Mouse (Mus musculus) cerebellum, adult 11-12 months (tissue): Measurements from ENCODE around the gene Maea.
"Not testable (repeated sequence)": the region's sequence is repeated elsewhere in the genome, so short reads cannot be mapped to it uniquely, and the experiment has no call there.

Experiments used
- DNase-seq: peaks from one replicate; pipeline ENCODE4 v3.0.0; 2022

Gene Maea

DNA sequence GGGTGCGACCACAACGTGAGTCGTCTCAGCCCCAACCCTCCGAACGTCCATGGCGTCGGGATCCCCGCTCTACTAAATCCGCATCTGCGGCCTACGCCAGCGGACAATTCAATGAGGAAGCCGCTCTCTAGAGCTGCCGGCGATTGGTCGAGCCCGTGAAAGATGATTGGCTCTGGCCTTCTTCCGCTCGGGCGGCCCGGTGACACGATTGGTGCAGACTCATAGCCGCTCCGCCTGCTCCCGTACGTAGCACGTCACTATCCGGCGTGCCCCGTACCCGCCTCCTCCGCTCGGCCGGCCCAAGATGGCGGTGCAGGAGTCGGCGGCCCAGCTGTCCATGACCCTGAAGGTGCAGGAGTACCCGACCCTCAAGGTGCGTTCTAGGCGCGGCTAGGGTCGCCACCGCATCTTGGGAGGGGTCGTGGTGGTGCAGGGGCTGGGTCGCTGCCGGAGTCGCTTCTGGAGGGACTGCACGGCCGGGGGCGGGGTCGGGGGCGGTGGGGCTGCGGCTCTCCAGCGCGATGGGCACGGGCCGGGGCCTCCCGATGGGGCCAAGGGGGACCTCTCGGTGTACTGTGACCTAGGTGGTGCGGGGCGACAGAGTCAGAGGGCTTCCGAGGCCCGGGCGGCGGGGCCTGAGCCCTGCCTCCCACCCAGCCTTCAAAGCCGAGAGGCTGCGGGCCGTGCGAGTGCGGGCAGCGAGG, at the start of gene Maea:
Gene Maea, plus strand, starts transcription at position 237 of the 704 bp plus-strand sequence.
- peak; percentile 97 for DNase-seq

DNA sequence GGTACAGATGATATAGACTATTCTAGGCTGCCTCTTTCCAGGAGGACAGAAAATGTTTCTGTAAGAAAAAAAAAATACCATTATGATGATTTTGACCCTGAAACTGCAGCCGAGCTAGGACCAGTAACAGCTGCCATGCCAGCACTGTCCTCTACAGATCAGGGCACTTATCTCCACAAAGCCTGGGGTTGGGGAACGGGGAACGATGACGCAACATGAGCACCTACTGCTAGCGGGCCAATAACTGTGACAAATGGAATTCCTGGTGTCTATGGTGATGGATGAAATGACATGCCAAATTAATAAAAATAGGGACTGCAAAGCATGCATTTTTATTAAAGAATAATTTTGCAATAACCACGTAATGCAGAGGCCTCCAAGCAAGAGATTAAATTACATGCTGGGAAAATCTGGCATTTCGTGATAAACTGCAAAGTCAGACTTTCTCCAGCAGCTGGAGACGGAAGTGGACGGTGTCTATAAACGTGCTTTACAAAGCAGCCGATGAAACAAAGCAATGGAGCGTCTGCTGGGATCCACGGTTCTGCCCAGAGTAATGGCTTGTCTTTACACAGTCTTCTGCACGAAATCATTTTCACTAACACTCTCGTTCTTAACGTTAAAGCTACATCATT, 41.4 kb upstream of the Maea start:
- DNase-seq, result no peak

DNA sequence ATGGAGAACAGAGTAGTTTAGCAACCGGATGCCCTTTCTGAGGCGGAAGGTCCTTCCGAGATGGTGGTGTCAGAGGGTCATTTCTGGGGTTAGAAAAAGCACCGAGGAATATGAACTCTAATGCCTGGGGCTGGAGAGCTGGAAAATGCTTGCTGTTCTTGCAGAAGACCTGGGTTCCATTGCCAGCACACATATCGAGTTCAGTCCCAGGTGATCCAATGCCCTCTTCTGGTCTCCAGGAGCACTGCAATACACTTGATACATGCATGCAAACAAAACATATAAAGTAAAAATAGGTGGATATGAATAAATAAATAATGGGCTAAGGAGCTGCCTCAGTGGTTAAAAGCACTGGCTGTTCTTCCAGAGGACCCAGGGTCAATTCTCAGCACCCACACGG, 38.1 kb upstream of the Maea start:
- no peak for DNase-seq

DNA sequence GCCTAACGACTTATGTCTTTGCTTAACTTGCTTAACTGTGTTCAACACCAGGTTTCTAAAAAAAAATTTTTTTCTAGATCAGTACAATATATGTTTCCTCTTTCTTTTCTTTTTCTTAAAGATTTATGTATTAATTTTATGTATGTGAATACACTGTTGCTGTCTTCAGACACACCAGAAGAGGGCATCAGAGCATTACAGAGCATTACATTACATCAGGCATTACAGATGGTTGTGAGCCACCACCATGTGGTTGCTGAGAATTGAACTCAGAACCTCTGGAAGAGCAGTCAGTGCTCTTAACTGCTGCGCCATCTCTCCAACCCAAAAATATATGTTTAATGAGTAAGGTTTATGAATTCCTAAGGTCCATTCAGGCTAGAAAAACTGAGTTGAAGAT, 33.5 kb upstream of the Maea start:
- DNase-seq, result no peak

DNA sequence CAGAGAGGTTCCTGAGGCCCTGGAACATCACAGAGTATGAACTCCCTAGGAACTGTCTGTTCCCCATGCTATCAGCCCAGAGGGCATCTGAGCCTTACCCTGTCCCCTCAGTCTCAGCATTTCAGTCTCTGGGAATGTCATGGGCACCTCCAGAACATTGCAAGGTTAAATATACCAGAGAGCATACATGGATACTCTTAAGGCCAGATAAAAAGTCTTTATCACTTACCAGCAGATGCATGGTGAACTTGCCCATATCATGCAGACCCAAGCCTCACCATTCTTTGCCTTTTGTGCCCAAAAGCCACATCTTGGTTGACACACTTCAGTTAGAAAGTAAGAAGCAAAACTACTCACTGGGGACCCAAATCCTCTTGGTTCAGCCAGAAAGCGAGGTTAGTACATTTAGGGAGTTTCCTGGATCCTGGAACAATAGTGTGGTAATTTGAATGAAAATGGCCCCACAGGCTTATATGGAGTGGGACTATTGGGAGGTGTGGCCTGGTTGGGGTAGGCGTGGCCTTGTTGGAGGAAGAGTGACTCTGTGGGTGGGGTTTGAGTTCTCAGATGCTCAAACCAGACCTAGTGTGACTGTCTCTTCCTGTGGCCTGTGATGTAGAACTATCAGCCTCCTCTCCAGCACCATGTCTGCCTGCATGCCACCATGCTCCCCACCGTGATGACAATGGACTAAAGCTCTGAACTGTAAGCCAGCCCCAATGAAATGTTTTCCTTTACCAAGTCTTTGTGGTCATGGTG, 24.4 kb upstream of the Maea start:
- no peak for DNase-seq

DNA sequence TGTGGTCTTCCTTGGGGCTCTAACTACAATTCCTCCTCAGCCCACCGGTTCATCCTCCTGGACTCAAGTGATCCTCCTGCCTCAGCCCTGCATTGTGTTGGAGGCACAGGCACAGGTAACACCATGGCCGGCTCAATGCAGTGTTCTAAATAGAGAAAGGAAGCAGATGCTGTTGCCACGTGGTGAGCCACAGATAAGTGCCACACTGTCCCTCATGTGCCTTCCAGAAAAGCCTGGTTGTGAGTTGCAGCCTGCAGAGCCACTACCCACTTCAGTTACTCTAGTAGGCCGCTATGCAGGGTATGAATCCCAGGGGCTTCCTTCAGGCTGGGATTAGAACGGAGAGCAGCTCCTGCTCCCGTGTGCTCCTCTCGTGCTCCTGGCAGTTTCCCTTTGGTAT, 23.1 kb upstream of the Maea start:
- no peak for DNase-seq

DNA sequence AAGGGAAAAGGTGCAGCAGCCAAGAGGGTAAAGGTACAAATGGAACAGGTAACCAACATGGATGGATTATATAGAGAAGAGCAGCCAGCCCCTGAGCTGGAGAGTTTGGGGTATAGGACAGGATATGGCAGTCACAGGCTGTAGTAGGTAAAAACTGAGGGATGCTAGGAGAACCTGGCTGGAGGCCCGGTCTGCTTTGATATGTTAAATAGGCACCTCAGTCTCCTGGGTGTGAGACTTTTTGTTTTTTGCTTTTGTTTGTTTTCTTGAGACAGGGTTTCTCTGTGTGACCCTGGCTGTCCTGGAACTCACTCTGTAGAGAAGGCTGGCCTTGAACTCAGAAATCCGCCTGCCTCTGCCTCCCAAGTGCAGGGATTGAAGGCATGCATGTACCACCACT, 10.8 kb upstream of the Maea start:
- DNase-seq, result no peak

DNA sequence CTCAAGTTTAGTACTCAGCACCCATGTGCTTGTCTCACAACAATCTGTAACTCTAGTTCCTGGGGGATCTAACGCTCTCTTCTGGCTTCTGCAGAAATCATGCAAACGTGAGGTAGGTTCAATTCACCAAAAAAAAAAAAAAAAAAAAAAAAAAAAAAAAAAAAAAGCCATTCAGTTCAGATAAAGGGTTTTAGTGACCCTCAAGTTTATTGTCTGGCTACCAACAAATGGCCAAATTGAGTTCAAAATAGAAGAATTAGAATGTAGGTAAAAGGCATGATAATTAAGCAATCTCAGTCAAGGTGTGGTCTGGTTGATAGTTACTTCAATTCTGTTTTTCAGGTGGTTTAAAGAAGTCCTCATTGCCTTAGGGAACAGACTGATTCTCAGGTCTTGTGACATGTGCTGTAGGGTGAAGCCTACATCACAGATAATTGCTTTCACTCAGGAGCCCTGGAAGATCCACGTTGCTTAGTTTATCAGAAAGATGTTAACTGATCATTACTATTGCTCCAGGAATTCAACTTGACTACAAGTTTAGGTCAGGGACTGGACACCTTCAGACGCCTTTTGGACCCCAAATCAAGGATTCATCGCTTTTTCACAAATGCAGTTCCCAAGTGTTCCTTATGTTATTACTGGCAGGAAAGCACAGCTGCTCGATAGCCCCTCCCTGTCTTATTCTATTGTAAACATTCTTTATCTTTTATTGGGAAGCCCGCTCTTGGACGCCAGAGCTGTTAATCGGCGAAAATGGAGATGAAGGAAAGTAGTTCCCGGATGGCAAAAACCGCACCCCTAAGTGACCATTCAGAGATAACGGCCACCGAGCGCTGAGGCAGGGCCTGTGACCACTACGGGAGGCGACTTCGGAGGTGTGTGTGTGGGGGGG, 682 bp upstream of the Maea start:
- DNase-seq, result no peak

DNA sequence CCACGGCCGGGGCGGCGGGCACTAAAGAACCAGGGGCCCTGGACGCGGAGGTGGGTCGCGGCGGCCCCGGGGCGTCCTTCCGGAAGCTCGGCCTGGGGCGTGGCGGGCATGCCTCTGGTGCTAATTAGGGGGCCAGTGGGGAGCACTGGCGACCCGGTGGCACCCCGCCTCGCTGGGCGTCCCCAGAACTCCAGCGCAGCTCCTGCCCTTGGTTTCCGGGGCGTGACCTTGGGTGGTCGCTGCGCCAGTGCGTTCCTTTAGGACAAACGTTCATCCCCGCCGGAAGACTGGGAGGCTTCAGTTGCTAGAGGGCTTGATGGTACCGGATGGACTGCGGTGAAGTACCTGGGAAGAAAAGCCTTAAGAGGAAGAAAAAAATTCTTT, 660 bp downstream of the Maea start:
- no peak for DNase-seq

DNA sequence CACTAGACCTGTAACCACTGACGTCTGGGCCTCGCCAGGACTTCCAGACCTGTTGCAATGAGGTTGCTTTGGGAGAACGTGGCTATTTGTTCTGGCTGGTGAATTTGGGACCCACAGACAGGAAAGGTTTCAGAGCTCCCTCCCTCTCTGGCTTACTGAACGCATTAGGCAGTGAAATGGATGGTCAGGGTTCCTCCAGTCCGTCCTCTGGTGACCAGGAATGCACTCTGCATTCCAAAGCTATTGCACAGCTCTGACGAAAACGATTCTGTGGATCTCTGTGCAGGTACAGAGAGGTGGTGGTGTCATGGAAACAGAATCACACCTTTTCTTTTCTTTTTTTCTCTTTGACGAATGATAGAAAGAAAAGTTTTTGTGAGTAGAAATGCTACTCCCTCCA, 1.9 kb downstream of the Maea start:
- no peak for DNase-seq

DNA sequence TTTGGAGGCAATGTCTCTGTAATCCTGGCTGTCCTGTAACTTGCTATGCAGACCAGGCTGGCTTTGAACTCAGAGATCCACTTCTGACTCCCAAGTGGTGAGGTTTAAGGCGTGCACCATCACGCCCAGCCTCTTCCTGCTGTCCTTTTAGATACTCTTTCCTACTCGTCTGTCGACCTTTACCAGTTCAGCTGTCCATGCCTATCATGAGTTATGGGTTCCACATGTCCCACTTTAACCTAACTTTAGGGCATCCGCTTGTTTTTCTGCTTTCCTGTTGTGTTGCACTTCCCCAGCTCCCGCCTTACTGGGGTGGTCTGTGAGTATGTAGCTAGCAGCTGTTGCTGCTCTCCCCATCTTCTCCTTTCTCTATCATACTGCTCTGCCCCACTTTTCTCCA, 5.9 kb downstream of the Maea start:
- DNase-seq, result no peak

DNA sequence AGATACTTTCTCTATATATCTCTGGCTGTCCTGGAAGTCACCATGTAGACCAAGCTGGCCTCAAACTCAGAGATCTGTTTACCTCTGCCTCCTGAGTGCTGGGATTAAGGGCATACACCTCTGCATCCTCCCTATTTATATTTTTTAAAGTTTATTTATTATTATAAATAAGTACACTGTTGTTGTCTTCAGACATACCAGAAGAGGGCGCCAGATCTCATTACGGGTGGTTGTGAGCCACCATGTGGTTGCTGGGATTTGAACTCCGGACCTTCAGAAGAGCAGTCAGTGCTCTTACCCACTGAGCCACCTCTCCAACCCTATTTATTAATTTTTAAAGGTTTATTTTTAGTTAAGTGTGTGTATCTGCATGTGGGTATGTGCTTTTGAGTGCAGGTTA, 6.9 kb downstream of the Maea start:
- DNase-seq, result not testable (repeated sequence)

DNA sequence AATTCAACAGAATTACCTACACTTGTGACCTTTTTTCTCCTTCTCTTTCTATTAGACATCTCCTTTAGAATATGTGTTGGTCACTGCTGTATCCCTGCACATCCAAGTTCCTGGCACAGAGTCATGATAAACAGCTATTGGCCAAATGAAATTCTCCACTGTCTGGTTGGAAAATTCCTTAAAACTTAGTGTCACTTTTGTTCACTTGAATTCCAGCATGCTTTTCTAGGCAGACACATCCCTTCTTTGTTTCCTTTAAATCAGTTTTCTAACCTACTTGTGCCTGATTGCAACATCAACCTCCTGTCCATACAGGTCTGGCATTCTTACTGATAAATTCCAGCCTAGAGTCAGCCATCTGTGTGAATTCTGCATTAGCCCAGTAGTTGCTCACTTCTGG, 7.5 kb downstream of the Maea start:
- DNase-seq, result no peak

DNA sequence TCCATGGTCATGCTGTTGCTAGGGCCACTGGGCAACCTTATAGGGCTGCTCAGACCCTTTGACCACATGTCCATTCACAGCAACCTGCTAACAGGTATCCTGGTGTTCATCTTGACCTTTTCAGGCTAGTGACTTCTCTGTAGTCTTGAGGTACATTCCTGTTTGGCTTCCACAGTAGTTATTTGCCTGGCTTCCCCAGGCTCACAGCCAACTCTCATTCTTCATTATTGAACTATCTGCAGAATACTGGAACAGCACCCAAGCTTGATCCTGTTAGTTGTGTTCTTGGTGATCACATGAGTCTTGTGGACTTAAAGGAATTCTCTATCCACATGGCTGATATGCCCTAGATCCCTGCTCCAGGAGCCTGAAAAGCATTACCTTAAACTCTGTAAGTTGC, 8.3 kb downstream of the Maea start:
- DNase-seq, result no peak

DNA sequence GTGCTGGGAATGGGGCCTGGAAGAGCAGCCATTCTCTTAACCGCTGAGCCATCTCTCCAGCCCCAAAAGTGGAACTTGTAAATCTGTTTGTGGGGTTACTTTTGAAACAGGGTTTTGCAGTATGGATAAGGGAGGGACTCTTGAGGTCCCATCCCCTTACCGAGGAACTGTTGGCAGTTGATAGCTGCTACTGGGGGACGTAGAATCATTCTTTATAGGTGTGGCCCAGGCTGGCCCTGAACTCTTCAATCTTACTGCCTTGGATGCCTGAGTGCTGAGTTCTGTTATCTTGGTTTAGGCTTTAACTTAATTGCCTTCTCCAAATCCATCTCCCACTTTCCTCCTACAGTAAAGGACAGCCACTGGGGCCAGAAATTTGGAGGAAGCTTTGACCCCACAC, 8.8 kb downstream of the Maea start:
- no peak for DNase-seq

DNA sequence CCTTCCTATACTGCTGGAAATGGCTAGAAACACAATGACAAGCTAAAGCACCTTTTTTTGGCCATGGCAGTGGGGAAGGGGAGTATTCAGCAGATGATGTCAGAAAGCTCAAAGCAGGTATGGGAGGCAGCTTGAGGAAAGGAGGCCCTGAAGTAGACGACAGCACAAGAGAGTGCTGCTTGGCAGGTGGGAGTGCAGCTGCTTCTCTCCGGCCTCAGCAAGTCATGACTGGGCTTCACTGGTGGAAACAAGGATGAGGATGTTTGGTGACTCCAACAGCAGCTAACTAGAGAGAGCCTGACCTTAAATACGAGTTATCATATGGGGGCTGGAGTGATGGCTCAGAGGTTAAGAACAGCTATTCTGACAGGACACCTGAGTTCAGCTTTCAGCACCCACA, 12.3 kb downstream of the Maea start:
- DNase-seq, result no peak

DNA sequence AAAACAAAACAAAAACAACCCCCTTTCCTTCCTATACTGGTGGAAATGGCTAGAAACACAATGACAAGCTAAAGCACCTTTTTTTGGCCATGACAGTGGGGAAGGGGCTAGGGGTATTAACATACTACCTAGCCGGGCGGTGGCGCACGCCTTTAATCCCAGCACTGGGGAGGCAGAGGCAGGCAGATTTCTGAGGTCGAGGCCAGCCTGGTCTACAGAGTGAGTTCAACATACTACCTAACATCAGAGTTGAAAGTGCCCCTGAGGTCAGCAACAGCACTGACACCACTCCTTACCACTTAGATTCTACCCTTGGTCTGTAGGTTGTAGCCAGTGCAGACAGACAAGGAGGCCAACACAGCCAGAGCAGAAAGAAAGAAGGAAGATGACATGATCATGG, 13.9 kb downstream of the Maea start:
- no peak for DNase-seq

DNA sequence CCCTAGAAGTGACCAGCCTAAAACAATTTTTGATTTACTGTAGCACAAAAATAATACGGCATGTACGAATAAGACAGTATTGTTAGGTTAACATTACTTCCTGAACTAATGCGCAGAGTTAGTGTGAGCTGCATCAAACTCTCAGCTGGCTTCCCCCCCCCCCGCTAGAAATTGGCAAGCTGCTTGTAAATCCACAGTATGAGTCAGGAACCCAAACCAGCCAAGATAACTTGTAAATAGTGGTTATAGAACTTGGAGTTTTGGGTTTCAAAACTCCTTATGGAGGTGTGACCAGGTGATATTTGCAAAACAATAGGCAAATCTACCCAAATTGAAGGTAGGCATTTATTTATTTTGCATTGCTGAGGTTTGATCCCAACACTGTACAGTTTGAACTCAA, 14.4 kb downstream of the Maea start:
- no peak for DNase-seq

DNA sequence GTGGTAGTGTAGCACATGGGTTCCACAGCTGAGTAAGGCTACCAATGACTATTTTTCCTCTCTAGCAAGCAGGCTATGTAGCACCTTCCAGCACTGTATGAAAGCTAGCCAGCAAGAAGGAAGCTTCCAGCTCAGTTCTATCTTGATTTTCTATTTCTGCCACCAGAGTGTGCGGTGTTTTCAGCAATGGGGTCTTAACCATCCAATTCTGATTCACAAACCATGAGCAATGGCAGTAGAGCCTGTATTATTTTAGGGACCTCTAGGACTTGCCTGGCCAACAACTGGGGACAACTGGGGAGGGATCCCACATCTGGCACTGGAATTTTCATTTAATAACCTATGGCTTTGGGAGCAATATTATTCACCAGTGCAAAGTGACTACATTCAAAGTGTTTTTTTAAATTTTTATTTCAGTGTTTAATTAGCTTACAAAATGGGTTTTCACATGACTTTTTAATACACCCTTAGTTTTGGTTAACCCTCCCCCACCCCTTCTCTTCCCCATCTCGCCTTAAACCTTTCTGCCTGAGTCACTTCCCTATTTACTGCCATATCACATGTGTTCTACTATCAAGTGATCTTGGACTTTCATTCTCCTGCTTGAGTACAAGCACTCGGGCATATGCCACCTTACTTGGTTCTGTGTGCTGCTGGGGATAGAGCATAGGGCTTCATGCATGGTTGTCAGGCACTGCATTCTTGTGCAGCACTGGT, 16.4 kb downstream of the Maea start:
- no peak for DNase-seq

DNA sequence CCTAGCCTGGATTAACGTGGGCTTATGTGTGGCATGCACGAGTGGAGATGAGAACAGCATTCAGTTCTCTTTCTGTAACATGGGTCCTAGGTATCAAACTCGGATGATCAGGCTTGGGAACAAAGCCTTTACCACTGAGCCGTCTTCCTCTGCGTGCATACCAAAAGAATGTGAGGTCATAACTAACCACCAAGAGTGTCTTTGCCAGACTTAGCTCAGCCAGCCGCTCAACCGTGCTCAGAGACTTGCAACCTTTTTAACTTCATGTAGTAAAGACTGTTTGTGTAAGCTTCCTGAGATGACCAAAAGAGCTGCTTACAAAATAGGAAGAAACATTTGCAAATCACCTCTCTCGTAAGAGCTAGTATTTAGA, 16.9 kb downstream of the Maea start:
- DNase-seq, result no peak

DNA sequence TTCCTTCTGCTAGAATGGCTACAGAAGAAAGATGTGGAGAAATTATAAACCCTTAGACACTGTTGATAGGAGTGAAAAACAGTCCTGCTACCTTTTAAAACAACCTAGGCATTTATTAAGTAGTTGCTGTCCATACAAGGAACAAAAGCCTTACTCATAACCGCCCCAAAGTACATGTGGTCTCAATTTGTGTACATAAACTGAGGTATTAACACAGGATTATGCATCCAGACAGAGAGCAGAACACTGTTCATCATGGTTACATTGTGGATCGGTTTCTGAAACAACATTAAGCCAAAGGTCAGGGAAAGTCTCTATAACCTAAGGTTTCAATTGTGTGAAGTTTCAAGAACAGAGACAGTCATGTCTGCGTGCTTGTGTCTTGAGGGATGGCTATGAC, 17.7 kb downstream of the Maea start:
- DNase-seq, result no peak

DNA sequence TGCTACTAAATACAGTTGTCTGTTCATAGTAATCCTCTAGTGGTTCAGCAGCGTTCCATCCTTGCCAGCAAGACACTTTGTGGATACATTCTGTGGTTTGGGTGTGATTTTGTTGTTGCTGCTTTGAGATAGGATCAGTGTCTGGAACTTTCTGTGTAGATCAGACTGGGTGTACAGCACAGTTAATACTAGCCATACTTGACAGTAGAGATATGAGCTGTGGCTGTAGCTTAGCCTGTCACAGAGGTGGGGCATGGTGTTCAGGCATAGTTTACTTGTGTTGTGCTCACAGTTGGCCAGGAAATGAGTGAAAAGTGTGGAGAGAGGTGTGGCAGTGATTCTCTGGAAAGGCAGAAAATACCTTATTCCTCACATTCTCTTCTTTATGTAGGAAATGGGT, 22.2 kb downstream of the Maea start:
- no peak for DNase-seq

DNA sequence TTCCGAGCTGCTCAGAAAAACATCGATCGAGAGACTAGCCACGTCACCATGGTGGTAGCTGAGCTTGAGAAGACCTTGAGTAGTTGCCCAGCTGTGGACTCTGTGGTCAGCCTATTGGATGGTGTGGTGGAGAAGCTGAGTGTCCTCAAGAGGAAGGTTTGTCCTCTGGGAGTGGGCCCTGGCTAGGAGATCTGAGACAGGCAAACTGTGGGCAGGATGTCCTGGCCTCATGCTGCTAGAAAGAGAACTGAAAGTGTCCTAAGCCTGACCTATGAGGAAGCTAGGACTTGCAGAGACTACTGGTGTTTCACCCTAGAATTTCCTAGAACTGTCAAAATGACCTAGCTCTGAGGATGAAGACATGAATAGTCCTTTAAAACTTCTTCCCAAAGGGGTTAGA, 23.2 kb downstream of the Maea start:
- no peak for DNase-seq
